Mouse (Mus musculus) myocyte (in vitro differentiated cells): ENCODE data around the gene Il22ra2. TPM values are rescaled to one million over a fixed set of nuclear protein-coding genes. Genes with fewer than 3 reads are reported as not detected.

ENCODE experiments used
- H3K27me3 ChIP-seq: one replicate; pipeline ENCODE4 v1.6.1; 2011; ENCODE audit not compliant: control insufficient read depth, insufficient read depth, insufficient read length
- H3K36me3 ChIP-seq: one replicate; pipeline ENCODE4 v1.6.1; 2011; ENCODE audit not compliant: control insufficient read depth, insufficient read depth
- H3K4me2 ChIP-seq: one replicate; pipeline ENCODE4 v1.6.1; 2011; ENCODE audit warnings: low read depth, control low read depth
- H3K4me3 ChIP-seq: one replicate; pipeline ENCODE4 v1.5.1; 2011; ENCODE audit warnings: mild to moderate bottlenecking, control low read depth, moderate library complexity
- H3K79me2 ChIP-seq: one replicate; pipeline ENCODE4 v1.6.1; 2011; ENCODE audit not compliant: control insufficient read depth, insufficient read depth
- H3ac ChIP-seq: one replicate; pipeline ENCODE4 v1.6.1; 2011; ENCODE audit not compliant: control insufficient read depth, insufficient read length
- CEBPB ChIP-seq: IDR thresholded peaks from 2 replicates; pipeline ENCODE4 v1.6.1; 2011; ENCODE audit warnings: mild to moderate bottlenecking, moderate library complexity; ENCODE audit not compliant: poor library complexity, insufficient read depth, severe bottlenecking
- E2F4 ChIP-seq: IDR thresholded peaks from one replicate; pipeline ENCODE4 v1.6.1; 2011; ENCODE audit warnings: mild to moderate bottlenecking, control low read depth, moderate library complexity; ENCODE audit not compliant: insufficient read depth
- MAX ChIP-seq: IDR thresholded peaks from one replicate; pipeline ENCODE4 v1.6.1; 2011; ENCODE audit warnings: low read depth, mild to moderate bottlenecking, control low read depth
- MYOD1 ChIP-seq, 3 experiments: IDR thresholded peaks; one replicate each; pipeline ENCODE4 v1.6.1; 2011; ENCODE audit warnings: control low read depth in 2 of 3, low read depth in 2 of 3, mild to moderate bottlenecking in 2 of 3, moderate library complexity in 1 of 3; ENCODE audit not compliant: insufficient read length in 2 of 3, control insufficient read depth in 1 of 3
- MYOG ChIP-seq, 3 experiments: IDR thresholded peaks; one replicate each; pipeline ENCODE4 v1.6.1; 2011; ENCODE audit warnings: control low read depth in 2 of 3, low read depth in 2 of 3, mild to moderate bottlenecking in 2 of 3; ENCODE audit not compliant: insufficient read length in 2 of 3, control insufficient read depth in 1 of 3, insufficient read depth in 1 of 3
- POLR2A ChIP-seq: IDR thresholded peaks from one replicate; pipeline ENCODE4 v1.6.1; 2011; ENCODE audit warnings: low read depth, mild to moderate bottlenecking, control low read depth, moderate library complexity; ENCODE audit not compliant: insufficient read length
- POLR2AphosphoS2 ChIP-seq: IDR thresholded peaks from one replicate; pipeline ENCODE4 v1.6.1; 2011; ENCODE audit warnings: low read depth, control low read depth; ENCODE audit not compliant: insufficient read length
- REST ChIP-seq: IDR thresholded peaks from one replicate; pipeline ENCODE4 v1.6.1; 2011; ENCODE audit warnings: mild to moderate bottlenecking, control low read depth, moderate library complexity; ENCODE audit not compliant: insufficient read depth, insufficient read length
- SRF ChIP-seq: IDR thresholded peaks from one replicate; pipeline ENCODE4 v1.6.1; 2011; ENCODE audit warnings: low read depth; ENCODE audit not compliant: control insufficient read depth, insufficient read length
- TCF12 ChIP-seq: IDR thresholded peaks from one replicate; pipeline ENCODE4 v1.6.1; 2011; ENCODE audit warnings: mild to moderate bottlenecking, control low read depth; ENCODE audit not compliant: poor library complexity, insufficient read depth, severe bottlenecking
- TCF3 ChIP-seq: IDR thresholded peaks from one replicate; pipeline ENCODE4 v1.6.1; 2011; ENCODE audit warnings: low read depth, control low read depth; ENCODE audit not compliant: insufficient read length
- USF1 ChIP-seq: IDR thresholded peaks from one replicate; pipeline ENCODE4 v1.6.1; 2011; ENCODE audit warnings: low read depth, mild to moderate bottlenecking, control low read depth, moderate library complexity
- polyA plus RNA-seq: library from polyadenylated mRNA; unstranded; fragments of >200 nt; fragmentation: generic; extraction: Trizol; gene quantifications from one replicate; pipeline ENCODE4 v1.2.1, GENCODE M21; 2012; ENCODE audit warnings: missing spikeins

Il22ra2 gene
- polyA plus RNA-seq, 1 experiment: not detected

- Histone ChIP-seq H3K27me3 (no peaks in the 10 kb centered on the region), H3K36me3 (no peaks in the 10 kb centered on the region), H3ac (no peak overlapping the region), H3K4me3 (no peak overlapping the region), H3K79me2 (no peaks in the 10 kb centered on the region), H3K4me2 (no peak overlapping the region)
- no peak for TF ChIP-seq SRF
- no peak for TF ChIP-seq REST
- no peak for TF ChIP-seq POLR2A
- no peak for TF ChIP-seq TCF12
- TF ChIP-seq USF1: no peak
- no peak for TF ChIP-seq MAX
- TF ChIP-seq E2F4: no peak
- TF ChIP-seq MYOD1 (IDR thresholded peaks at IDR 0.05; ENCODE audit: control insufficient read depth in 1 of 3, insufficient read length in 2 of 3, low read depth in 2 of 3): no peak
- TF ChIP-seq TCF3: no peak
- no peak for TF ChIP-seq MYOG (IDR thresholded peaks at IDR 0.05; ENCODE audit: control insufficient read depth in 1 of 3, insufficient read depth in 1 of 3, insufficient read length in 2 of 3, low read depth in 2 of 3)
- no peak for TF ChIP-seq CEBPB
- TF ChIP-seq POLR2AphosphoS2: no peak
Observed at GRCm38 (mm10) chr10:19673146-19673545, 51.3 kb downstream of the Il22ra2 start.

Other genes with a start within 250 kb of the Il22ra2 start
- 15.6 TPM for gene Ifngr1, start 30.0 kb upstream of the Il22ra2 start, polyA plus RNA-seq
- not detected for gene Il20ra, start 90.6 kb downstream of the Il22ra2 start, polyA plus RNA-seq
- gene Slc35d3, start 229.5 kb downstream of the Il22ra2 start, polyA plus RNA-seq: not detected